Mouse (Mus musculus): ENCODE results near the gene Gstk1.

Gstk1 gene

GRCm38 (mm10) chr6:42245711-42246353 is at the start of gene Gstk1:
Gene Gstk1 (plus strand): TSS chr6:42245935.
- DNase-seq (ENCODE audit: low spot score in 2 of 2): peak; percentile 82 to 83

- DNase-seq (ENCODE audit: low spot score in 2 of 2): peak; percentile 47 to 61
Measured at GRCm38 (mm10) chr6:42197710-42198109, 48.0 kb upstream of the Gstk1 start.

- no peak for DNase-seq (ENCODE audit: low spot score in 2 of 2)
Measured at GRCm38 (mm10) chr6:42199498-42199897, 46.2 kb upstream of the Gstk1 start.

DNA sequence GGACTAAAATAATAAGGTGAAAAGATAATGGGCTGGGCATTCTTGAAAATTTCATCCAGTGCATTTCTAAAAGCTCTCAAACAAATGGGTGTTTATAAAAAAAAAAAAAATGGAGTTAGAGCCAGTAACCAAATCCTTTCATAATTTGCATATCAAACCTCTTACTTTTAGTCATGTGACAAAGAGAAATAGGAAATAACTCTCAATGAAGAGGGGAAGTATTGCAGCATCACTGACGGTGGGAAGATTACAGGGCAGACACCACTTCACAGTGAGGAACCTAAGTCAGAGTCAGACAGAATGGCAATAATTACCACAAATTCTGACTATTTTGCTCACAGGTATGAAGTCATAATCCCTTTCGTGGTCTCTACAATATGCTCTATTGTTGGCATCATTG is 30.7 kb upstream of the Gstk1 start, which contains the start of gene Tas2r144:
Tas2r144 (plus strand) TSS at position 301 of the 400 bp plus-strand sequence.
- DNase-seq (ENCODE audit: low spot score in 2 of 2): no peak

DNA sequence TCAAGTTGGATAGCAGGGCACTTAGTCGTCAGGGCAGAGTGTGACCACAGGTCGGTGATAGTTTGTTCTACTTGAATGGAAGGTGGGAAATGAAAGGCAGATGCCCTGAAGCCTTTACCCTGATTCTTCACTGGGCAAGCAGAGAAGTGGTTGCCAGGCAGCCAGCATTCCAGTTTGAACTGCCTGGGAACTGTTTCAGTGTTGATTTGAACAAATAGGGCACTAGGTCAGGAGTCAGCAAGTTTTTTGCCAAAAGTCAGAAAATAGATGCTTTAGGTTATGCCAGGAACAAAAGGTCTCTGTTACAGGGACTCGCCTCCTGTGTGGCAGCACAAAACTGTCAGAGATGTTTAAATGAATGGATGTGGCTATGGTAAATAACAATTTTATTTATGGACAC is 23.4 kb upstream of the Gstk1 start:
- no peak for DNase-seq (ENCODE audit: low spot score in 2 of 2)

- DNase-seq (ENCODE audit: low spot score in 2 of 2): no peak
Measured at GRCm38 (mm10) chr6:42225046-42225445, 20.7 kb upstream of the Gstk1 start.

- DNase-seq (ENCODE audit: low spot score in 2 of 2): peak; percentile 59 to 80
Measured at GRCm38 (mm10) chr6:42227240-42228101, 18.3 kb upstream of the Gstk1 start.

GRCm38 (mm10) chr6:42229610-42230009 is 16.1 kb upstream of the Gstk1 start:
- no peak for DNase-seq (ENCODE audit: low spot score in 2 of 2)

GRCm38 (mm10) chr6:42231191-42231590 is 14.5 kb upstream of the Gstk1 start:
- DNase-seq (ENCODE audit: low spot score in 2 of 2): peak; percentile 50 to 68

GRCm38 (mm10) chr6:42237276-42237805 is 8.4 kb upstream of the Gstk1 start:
- DNase-seq (ENCODE audit: low spot score in 2 of 2): peak in 1 of 2 experiments; percentile 45

- DNase-seq (ENCODE audit: low spot score in 2 of 2): no peak
Measured at GRCm38 (mm10) chr6:42241311-42242045, 4.3 kb upstream of the Gstk1 start.

DNA sequence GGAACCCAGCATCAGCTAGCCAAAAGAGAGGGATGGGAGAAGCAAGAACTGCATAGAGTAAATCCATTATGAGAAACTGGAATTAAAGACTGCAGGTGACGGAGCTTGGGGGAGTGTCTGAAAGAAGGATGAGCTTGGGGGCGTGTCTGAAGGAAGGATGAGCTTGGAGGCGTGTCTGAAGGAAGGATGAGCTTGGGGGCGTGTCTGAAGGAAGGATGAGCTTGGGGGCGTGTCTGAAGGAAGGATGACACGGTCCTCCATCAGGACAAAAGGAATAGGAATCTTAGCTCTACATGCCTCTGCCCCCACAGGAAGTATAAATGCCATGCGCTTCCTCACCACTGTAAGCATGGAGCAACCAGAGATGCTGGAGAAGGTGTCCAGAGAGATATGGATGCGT is 1.4 kb downstream of the Gstk1 start:
- DNase-seq (ENCODE audit: low spot score in 2 of 2): no peak

- DNase-seq (ENCODE audit: low spot score in 2 of 2): no peak
Measured at GRCm38 (mm10) chr6:42247981-42248380, 2.2 kb downstream of the Gstk1 start.

GRCm38 (mm10) chr6:42251791-42252190 is 6.1 kb downstream of the Gstk1 start:
- no peak for DNase-seq (ENCODE audit: low spot score in 2 of 2)

- no peak for DNase-seq (ENCODE audit: low spot score in 2 of 2)
Measured at GRCm38 (mm10) chr6:42253103-42253502, 7.4 kb downstream of the Gstk1 start.

GRCm38 (mm10) chr6:42257303-42257863 is 11.6 kb downstream of the Gstk1 start:
- peak; percentile 47 to 58 for DNase-seq (ENCODE audit: low spot score in 2 of 2)

GRCm38 (mm10) chr6:42260430-42260829 is 14.7 kb downstream of the Gstk1 start:
- no peak for DNase-seq (ENCODE audit: low spot score in 2 of 2)

- DNase-seq (ENCODE audit: low spot score in 2 of 2): no peak
Measured at GRCm38 (mm10) chr6:42261524-42262170, 15.9 kb downstream of the Gstk1 start, which contains the start of gene Tmem139. Gene Tmem139 (plus strand): TSS chr6:42261970.

DNA sequence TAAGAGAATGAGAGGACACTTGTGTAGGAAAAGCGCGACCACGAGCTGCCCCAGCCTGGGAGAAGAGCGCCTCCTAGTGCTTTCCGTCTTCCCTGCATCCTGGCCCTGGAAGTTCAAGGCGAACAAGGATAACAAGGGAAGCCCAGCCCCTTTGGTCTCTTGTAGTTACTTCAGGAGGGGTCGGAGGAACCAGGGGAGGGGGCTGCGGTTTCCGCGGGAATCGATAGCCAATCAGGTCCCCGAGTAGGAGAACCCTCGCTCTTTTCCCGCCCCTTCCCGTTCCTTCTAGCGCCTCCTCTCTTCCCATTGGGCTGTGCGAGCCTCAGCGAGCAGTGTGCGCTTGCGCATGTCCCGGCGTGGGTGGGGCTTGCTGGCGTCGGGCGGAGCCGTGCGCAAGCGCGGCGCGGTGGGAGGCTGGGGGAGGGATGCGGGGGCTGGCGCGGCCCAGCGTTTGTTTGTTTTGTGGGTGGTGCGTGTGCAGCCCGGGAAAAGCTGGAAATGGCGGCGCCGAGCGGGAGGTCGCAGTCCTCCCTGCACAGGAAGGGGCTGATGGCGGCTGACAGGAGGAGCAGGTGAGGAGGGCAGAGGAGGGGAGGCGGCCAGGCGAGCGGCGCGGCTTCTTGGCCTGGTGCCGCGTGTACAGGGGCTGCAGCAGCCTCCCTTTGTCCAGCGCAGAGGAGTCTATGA is 19.0 kb downstream of the Gstk1 start, which contains the start of gene Casp2:
Casp2 (plus strand) TSS at position 360 of the 687 bp plus-strand sequence.
- DNase-seq (ENCODE audit: low spot score in 2 of 2): peak; percentile 99

Measured in right cerebral cortex, postnatal 10 days (tissue).